Mouse (Mus musculus): ENCODE data around the gene Upf3b. TPM values are rescaled to one million over a fixed set of nuclear protein-coding genes. Genes with fewer than 3 reads are reported as not detected.
A peak's percentile ranks its signal among the peaks of the same experiment; 100 is the strongest.
"Not testable (repeated sequence)": the region's sequence is repeated elsewhere in the genome, so short reads cannot be mapped to it uniquely, and the experiment has no call there.

Upf3b gene
- total and polyA plus RNA-seq, 3 experiments, result 2.6 to 6.7 (median 6.6) TPM

DNA sequence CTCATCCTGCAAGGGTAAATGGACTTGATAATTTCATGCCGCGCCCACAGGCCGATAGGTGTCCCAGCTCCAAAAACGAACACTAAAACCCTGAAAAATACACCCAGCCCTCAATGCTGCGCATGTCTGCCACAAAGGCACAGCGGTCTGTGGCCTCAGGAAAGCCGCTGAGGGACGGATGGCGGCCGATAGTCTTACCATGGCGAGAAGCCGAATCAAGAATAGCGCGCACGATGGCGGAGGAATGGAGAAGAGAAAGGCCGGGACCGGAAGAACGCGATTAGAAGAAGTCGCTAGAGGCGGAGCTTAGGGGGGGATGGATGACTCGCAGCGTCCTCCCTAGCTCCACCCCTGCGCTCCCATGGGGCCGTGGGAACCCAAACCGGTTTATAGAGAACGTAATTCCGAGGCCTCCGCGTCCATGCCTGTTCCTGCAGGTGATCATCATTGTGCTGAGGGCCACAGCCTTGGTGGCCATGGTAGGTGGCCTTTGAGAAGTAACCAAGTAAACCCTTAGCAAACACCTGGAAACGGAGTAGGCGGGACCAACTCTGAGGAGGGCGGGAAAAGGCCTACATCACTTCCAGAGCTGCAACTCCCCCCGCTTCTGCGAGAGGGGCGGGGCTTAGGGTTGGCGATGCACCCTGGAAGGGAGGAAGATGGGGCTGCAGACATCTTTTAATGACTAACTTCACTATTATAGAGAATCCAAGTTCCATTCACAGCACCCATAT, 25.0 kb downstream of the Upf3b start, which contains the start of gene Rpl39:
Gene Rpl39 (minus strand): TSS at position 476 of the 734 bp plus-strand sequence.
- WGBS, result 16% methylated on average over 38 of the region's 38 CpGs
- intact Hi-C loops (cut with DNase I), result loop anchor here (1.0 kb wide), 1 partner anchor 25 kb away; the partner anchor contains the start of gene Upf3b
- no peaks in the 10 kb centered on the region for H3K79me2 ChIP-seq (replicated peaks; ENCODE audit: control insufficient read depth, insufficient read depth, low read length)

DNA sequence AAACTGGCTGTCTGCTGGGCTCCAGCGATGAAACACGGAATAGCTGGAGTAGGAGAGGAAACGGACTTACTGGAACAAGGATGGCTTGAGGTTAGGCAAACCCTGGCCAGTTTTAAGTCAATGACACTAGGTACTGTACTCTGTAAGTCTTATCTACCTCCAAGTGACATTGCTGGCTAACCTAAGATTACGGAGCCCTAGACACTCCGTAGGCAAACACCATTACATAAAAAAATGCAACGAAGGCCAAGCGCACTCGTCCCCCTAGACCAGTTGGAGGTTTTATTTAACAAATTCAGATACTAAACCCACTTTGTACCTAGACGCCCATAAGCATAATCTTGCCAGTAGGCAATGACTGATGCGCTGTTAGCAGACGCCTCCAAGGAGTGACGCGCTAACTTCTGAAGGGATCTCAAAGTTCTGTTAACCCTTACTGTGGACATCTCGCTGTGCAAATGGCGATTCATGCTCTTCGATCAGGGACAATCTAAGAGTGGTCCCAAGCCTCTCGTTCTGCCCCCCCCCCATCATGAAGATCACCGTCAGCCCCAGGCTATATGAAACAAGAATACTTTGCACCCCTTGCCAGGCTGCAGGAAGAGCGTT, 25.7 kb downstream of the Upf3b start:
- no peak for DNase-seq
- H3K4me1 ChIP-seq (ENCODE audit: control insufficient read depth, insufficient read depth, low read length), result no peaks in the 10 kb centered on the region
- peak overlapping the region; percentile 66 for H3K4me3 ChIP-seq
- H3K27me3 ChIP-seq (ENCODE audit: control insufficient read depth, insufficient read depth, low read length), result no peaks in the 10 kb centered on the region
- WGBS, result 14% methylated on average over 19 of the region's 19 CpGs
- peak overlapping the region; percentile 67 for H3K9ac ChIP-seq (ENCODE audit: low read depth, low read length)
- peaks cover 6% of the 10 kb centered on the region for H3K36me3 ChIP-seq (ENCODE audit: control insufficient read depth, insufficient read depth, low read length)
- no peak for TF ChIP-seq CTCF (IDR thresholded peaks at IDR 0.05)
- no peak for TF ChIP-seq POLR2A (IDR thresholded peaks at IDR 0.05; ENCODE audit: insufficient read depth, low read depth, low read length)
- no peak for TF ChIP-seq EP300 (IDR thresholded peaks at IDR 0.05; ENCODE audit: insufficient read depth, low read depth, low read length)
- no peaks in the 10 kb centered on the region for H3K79me2 ChIP-seq (replicated peaks; ENCODE audit: control insufficient read depth, insufficient read depth, low read length)
- intact Hi-C loops (cut with DNase I), result no loop called here
- peak overlapping the region; percentile 80 for H3K27ac ChIP-seq

More for the DNA sequence above, 25.0 kb downstream of the Upf3b start, which contains the start of gene Rpl39:
- TF ChIP-seq POLR2A (IDR thresholded peaks at IDR 0.05; ENCODE audit: insufficient read depth, low read depth, low read length) (peak; percentile 90), CTCF (IDR thresholded peaks at IDR 0.05) (peak; percentile 40), EP300 (IDR thresholded peaks at IDR 0.05; ENCODE audit: insufficient read depth, low read depth, low read length) (no peak)
- peaks cover 6% of the 10 kb centered on the region for H3K36me3 ChIP-seq (ENCODE audit: control insufficient read depth, insufficient read depth, low read length)
- H3K27ac ChIP-seq, result peak within 1 kb of the TSS; percentile 80
- peak within 1 kb of the TSS; percentile 67 for H3K9ac ChIP-seq (ENCODE audit: low read depth, low read length)
- no peaks in the 10 kb centered on the region for H3K4me1 ChIP-seq (ENCODE audit: control insufficient read depth, insufficient read depth, low read length)
- H3K4me3 ChIP-seq, result peak within 1 kb of the TSS; percentile 66
- H3K27me3 ChIP-seq (ENCODE audit: control insufficient read depth, insufficient read depth, low read length), result no peaks in the 10 kb centered on the region
- peak; percentile 86 to 91 for DNase-seq

DNA sequence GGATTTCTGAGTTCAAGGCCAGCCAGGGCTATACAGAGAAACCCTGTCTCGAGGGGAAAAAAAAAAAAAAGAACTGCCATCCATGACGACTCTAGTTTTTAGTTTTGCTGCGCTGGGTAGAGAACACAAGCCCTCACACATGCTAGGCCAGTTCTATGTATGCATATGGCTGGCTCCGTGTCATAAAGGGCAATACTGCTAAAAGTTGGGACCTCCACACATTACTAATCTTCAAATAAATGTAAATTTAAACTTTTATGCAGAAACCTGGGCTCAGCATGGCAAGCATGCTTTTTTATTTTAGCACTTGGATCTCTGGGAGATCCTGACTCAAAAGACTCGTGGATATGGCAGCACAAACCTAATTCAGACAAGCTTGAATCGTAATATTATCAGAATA, 28.9 kb downstream of the Upf3b start:
- no peaks in the 10 kb centered on the region for H3K4me1 ChIP-seq (ENCODE audit: control insufficient read depth, insufficient read depth, low read length)
- no peaks in the 10 kb centered on the region for H3K27me3 ChIP-seq (ENCODE audit: control insufficient read depth, insufficient read depth, low read length)
- H3K27ac ChIP-seq, result no peak overlapping the region
- no peak for DNase-seq
- H3K36me3 ChIP-seq (ENCODE audit: control insufficient read depth, insufficient read depth, low read length), result peaks cover 6% of the 10 kb centered on the region
- TF ChIP-seq CTCF (IDR thresholded peaks at IDR 0.05), result no peak
- no peak for TF ChIP-seq EP300 (IDR thresholded peaks at IDR 0.05; ENCODE audit: insufficient read depth, low read depth, low read length)
- TF ChIP-seq POLR2A (IDR thresholded peaks at IDR 0.05; ENCODE audit: insufficient read depth, low read depth, low read length), result no peak
- intact Hi-C loops (cut with DNase I), result no loop called here
- H3K79me2 ChIP-seq (replicated peaks; ENCODE audit: control insufficient read depth, insufficient read depth, low read length), result no peaks in the 10 kb centered on the region
- WGBS, result 56% methylated on average over 6 of the region's 6 CpGs
- no peak overlapping the region for H3K9ac ChIP-seq (ENCODE audit: low read depth, low read length)
- no peak overlapping the region for H3K4me3 ChIP-seq

DNA sequence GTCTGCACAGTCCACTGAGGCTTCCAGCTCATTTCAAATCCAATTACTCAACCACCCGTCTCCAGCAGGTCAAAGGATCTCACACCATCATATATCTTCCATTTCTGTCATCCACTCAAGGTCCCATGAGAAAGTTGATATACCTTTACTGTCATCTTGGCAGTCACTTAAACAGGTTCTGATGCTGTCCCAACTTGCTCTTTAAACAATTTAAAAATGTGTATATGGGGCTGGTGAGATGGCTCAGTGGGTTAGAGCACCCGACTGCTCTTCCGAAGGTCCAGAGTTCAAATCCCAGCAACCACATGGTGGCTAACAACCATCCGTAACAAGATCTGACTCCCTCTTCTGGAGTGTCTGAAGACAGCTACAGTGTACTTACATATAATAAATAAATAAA, 29.8 kb downstream of the Upf3b start:
- 71% methylated on average over 4 of the region's 4 CpGs for WGBS
- intact Hi-C loops (cut with DNase I); H3K4me1 ChIP-seq (ENCODE audit: control insufficient read depth, insufficient read depth, low read length); H3K36me3 ChIP-seq (ENCODE audit: control insufficient read depth, insufficient read depth, low read length); H3K79me2 ChIP-seq (replicated peaks; ENCODE audit: control insufficient read depth, insufficient read depth, low read length); DNase-seq; H3K9ac ChIP-seq (ENCODE audit: low read depth, low read length); H3K4me3 ChIP-seq; H3K27ac ChIP-seq; H3K27me3 ChIP-seq (ENCODE audit: control insufficient read depth, insufficient read depth, low read length): not testable (repeated sequence)

DNA sequence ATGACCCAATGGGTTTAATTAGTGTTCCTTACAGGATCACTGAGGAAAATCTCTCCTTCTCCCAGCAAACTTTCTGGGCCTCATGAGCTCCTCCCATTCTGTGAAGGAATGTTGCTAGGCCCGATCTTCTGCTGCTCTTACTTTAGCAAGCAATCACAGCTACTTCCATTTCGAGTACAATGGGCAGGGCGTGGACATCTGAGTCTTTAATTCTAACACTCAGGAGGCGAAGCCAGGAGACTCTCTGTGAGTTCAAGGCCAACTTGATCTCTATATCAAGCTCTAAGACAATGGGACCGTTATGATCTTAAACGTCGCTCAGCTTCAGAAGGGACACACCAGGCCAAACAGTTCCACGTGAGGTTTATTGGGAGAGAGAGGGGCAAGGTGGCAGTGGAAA, 33.5 kb downstream of the Upf3b start:
- Histone ChIP-seq H3K79me2 (replicated peaks; ENCODE audit: control insufficient read depth, insufficient read depth, low read length) (no peaks in the 10 kb centered on the region), H3K4me1 (ENCODE audit: control insufficient read depth, insufficient read depth, low read length) (no peaks in the 10 kb centered on the region; the same call in 1 of the 2 replicates), H3K27me3 (ENCODE audit: control insufficient read depth, insufficient read depth, low read length) (no peaks in the 10 kb centered on the region), H3K4me3 (no peak overlapping the region), H3K27ac (no peak overlapping the region), H3K36me3 (ENCODE audit: control insufficient read depth, insufficient read depth, low read length) (no peaks in the 10 kb centered on the region), H3K9ac (ENCODE audit: low read depth, low read length) (no peak overlapping the region)
- intact Hi-C loops (cut with DNase I), result loop anchor here (10.0 kb wide), 1 partner anchor 312 kb away; no protein-coding TSS in a partner anchor
- WGBS, result 62% methylated on average over 8 of the region's 8 CpGs
- TF ChIP-seq POLR2A (IDR thresholded peaks at IDR 0.05; ENCODE audit: insufficient read depth, low read depth, low read length), result no peak
- no peak for TF ChIP-seq EP300 (IDR thresholded peaks at IDR 0.05; ENCODE audit: insufficient read depth, low read depth, low read length)
- TF ChIP-seq CTCF (IDR thresholded peaks at IDR 0.05), result no peak
- no peak for DNase-seq
